Mouse (Mus musculus) forebrain, embryonic 16.5 days (tissue): Measurements from ENCODE around the gene Nppb. TPM values are rescaled to one million over a fixed set of nuclear protein-coding genes. Genes with fewer than 3 reads are reported as not detected.

Experiments used
- ATAC-seq: fragments of 200-750 bp; cut with Nextera tagmentation; 2 replicates; pipeline ENCODE4 v1.8.0; 2017; ENCODE audit warnings: mild to moderate bottlenecking, moderate library complexity
- H3K27ac ChIP-seq: fragments of 300-500 bp; sonication (generic); 2 replicates; pipeline ENCODE4 v1.5.1; 2014; ENCODE audit warnings: low read length, control low read depth
- H3K27me3 ChIP-seq: fragments of 300-500 bp; sonication (generic); replicated peaks from 2 replicates; pipeline ENCODE4 v1.6.1; 2014; ENCODE audit warnings: low read length; ENCODE audit not compliant: control insufficient read depth, insufficient read depth
- H3K36me3 ChIP-seq: fragments of 300-500 bp; sonication (generic); 2 replicates; pipeline ENCODE4 v1.6.1; 2014; ENCODE audit not compliant: control insufficient read depth, insufficient read depth
- H3K4me1 ChIP-seq: fragments of 300-500 bp; sonication (generic); replicated peaks from 2 replicates; pipeline ENCODE4 v1.6.1; 2014; ENCODE audit warnings: low read length; ENCODE audit not compliant: control insufficient read depth, insufficient read depth
- H3K4me2 ChIP-seq: fragments of 300-500 bp; sonication (generic); 2 replicates; pipeline ENCODE4 v1.6.1; 2014; ENCODE audit warnings: mild to moderate bottlenecking, low read length, control low read depth
- H3K4me3 ChIP-seq: fragments of 300-500 bp; sonication (generic); replicated peaks from 2 replicates; pipeline ENCODE4 v1.5.1; 2014; ENCODE audit warnings: mild to moderate bottlenecking, low read length, control low read depth
- H3K9ac ChIP-seq: fragments of 300-500 bp; sonication (generic); replicated peaks from 2 replicates; pipeline ENCODE4 v1.6.1; 2014; ENCODE audit warnings: low read depth, low read length, control low read depth
- H3K9me3 ChIP-seq: fragments of 300-500 bp; sonication (generic); 2 replicates; pipeline ENCODE4 v1.6.1; 2016; ENCODE audit warnings: low read length; ENCODE audit not compliant: control insufficient read depth
- WGBS: fragments of 180-500 bp; shearing (Covaris S2); extraction: QIAGEN DNeasy Blood & Tissue Kit; methylation state at CpG from one replicate; pipeline ENCODE4 v1.1.7; 2014; 5-methylcytosine and 5-hydroxymethylcytosine counted together
- polyA plus RNA-seq: library from polyadenylated mRNA; unstranded; fragments of >200 nt; fragmentation: Nextera tagmentation; extraction: Ambion mirVana; gene quantifications from 2 replicates; pipeline ENCODE4 v1.2.1, GENCODE M21; 2015

Nppb gene
- polyA plus RNA-seq, 1 experiment from 2014 or later, result not detected

- Histone ChIP-seq H3K27me3 (no peaks in the 10 kb centered on the region), H3K4me3 (no peak overlapping the region), H3K36me3 (peaks cover 71% of the 10 kb centered on the region), H3K9me3 (no peaks in the 10 kb centered on the region), H3K4me2 (no peak overlapping the region), H3K27ac (no peak overlapping the region), H3K9ac (no peak overlapping the region), H3K4me1 (peaks cover 3% of the 10 kb centered on the region)
- ATAC-seq, result peak; percentile 43; the same call in 1 of the 2 replicates
- 40% methylated on average over 2 of the region's 2 CpGs for whole genome bisulfite sequencing
Observed at GRCm38 (mm10) chr4:148018410-148018809, 32.8 kb downstream of the Nppb start.

- peaks cover under 1% of the 10 kb centered on the region; the same call in 1 of the 2 replicates for H3K4me1 ChIP-seq
- WGBS, result 93% methylated on average over 3 of the region's 3 CpGs
- H3K27me3 ChIP-seq, result no peaks in the 10 kb centered on the region
- ATAC-seq, result no peak
- no peaks in the 10 kb centered on the region for H3K9me3 ChIP-seq
- H3K36me3 ChIP-seq, result peaks cover 48% of the 10 kb centered on the region
- H3K9ac ChIP-seq, result no peak overlapping the region
- H3K4me2 ChIP-seq, result no peak overlapping the region
- no peak overlapping the region for H3K27ac ChIP-seq
- H3K4me3 ChIP-seq, result no peak overlapping the region
Observed at GRCm38 (mm10) chr4:148024003-148024402, 38.4 kb downstream of the Nppb start.

GRCm38 (mm10) chr4:148029297-148029696 is 43.7 kb downstream of the Nppb start:
- Histone ChIP-seq H3K4me2 (no peak overlapping the region), H3K27me3 (no peaks in the 10 kb centered on the region), H3K27ac (no peak overlapping the region), H3K9me3 (no peaks in the 10 kb centered on the region), H3K36me3 (peaks cover 21% of the 10 kb centered on the region), H3K9ac (no peak overlapping the region), H3K4me3 (no peak overlapping the region), H3K4me1 (no peaks in the 10 kb centered on the region)
- 96% methylated on average over 7 of the region's 7 CpGs for WGBS
- no peak for ATAC-seq

GRCm38 (mm10) chr4:148030506-148030905 is 44.9 kb downstream of the Nppb start:
- H3K27me3 ChIP-seq, result no peaks in the 10 kb centered on the region
- WGBS, result 88% methylated on average over 5 of the region's 5 CpGs
- ATAC-seq, result no peak
- peaks cover 13% of the 10 kb centered on the region; the same call in 1 of the 2 replicates for H3K36me3 ChIP-seq
- H3K27ac ChIP-seq, result no peak overlapping the region
- no peaks in the 10 kb centered on the region for H3K9me3 ChIP-seq
- H3K9ac ChIP-seq, result no peak overlapping the region
- no peak overlapping the region for H3K4me3 ChIP-seq
- H3K4me1 ChIP-seq, result no peaks in the 10 kb centered on the region
- H3K4me2 ChIP-seq, result no peak overlapping the region

GRCm38 (mm10) chr4:148033858-148034410 is 48.3 kb downstream of the Nppb start:
- Histone ChIP-seq H3K27ac (no peak overlapping the region), H3K4me3 (no peak overlapping the region), H3K36me3 (peaks cover 6% of the 10 kb centered on the region; the same call in 1 of the 2 replicates), H3K4me1 (peaks cover 7% of the 10 kb centered on the region), H3K9me3 (no peaks in the 10 kb centered on the region), H3K4me2 (no peak overlapping the region), H3K27me3 (no peaks in the 10 kb centered on the region), H3K9ac (no peak overlapping the region)
- ATAC-seq, result no peak
- WGBS, result 72% methylated on average over 7 of the region's 7 CpGs

- H3K4me3 ChIP-seq, result no peak overlapping the region
- H3K4me1 ChIP-seq, result peaks cover 18% of the 10 kb centered on the region
- WGBS, result 91% methylated on average over 3 of the region's 3 CpGs
- no peaks in the 10 kb centered on the region for H3K36me3 ChIP-seq
- no peak overlapping the region for H3K4me2 ChIP-seq
- H3K27me3 ChIP-seq, result no peaks in the 10 kb centered on the region
- H3K27ac ChIP-seq, result no peak overlapping the region
- no peak for ATAC-seq
- H3K9ac ChIP-seq, result no peak overlapping the region
- H3K9me3 ChIP-seq, result no peaks in the 10 kb centered on the region
Observed at GRCm38 (mm10) chr4:148035440-148035839, 49.9 kb downstream of the Nppb start.

Other genes starting within 250 kb of the Nppb start
- 6.0 and 6.4 TPM in 2 replicates for gene Zfp984, start 176.0 kb upstream of the Nppb start, polyA plus RNA-seq
- 8.8 and 10.1 TPM in 2 replicates for gene Zfp933, start 137.4 kb upstream of the Nppb start, polyA plus RNA-seq
- 52.6 and 63.1 TPM in 2 replicates for gene Miip, start 117.0 kb upstream of the Nppb start, polyA plus RNA-seq
- 12.9 and 14.3 TPM in 2 replicates for gene Fv1, start 116.8 kb upstream of the Nppb start, polyA plus RNA-seq
- 82.4 and 90.7 TPM in 2 replicates for gene Mfn2, start 81.1 kb upstream of the Nppb start, polyA plus RNA-seq
- 16.3 and 18.1 TPM in 2 replicates for gene Plod1, start 49.0 kb upstream of the Nppb start, polyA plus RNA-seq
- 10.0 and 11.2 TPM in 2 replicates for gene 2510039O18Rik, start 44.9 kb upstream of the Nppb start, polyA plus RNA-seq
- 0.83 TPM in 1 of 2 replicates, not detected in the other for gene Nppa, start 14.9 kb downstream of the Nppb start, polyA plus RNA-seq
- 34.3 and 40.6 TPM in 2 replicates for gene Clcn6, start 53.0 kb downstream of the Nppb start, polyA plus RNA-seq
- 17.3 and 22.0 TPM in 2 replicates for gene Mthfr, start 53.3 kb downstream of the Nppb start, polyA plus RNA-seq
- 4.7 and 5.5 TPM in 2 replicates for gene Agtrap, start 102.2 kb downstream of the Nppb start, polyA plus RNA-seq
- gene Mad2l2, start 144.6 kb downstream of the Nppb start, polyA plus RNA-seq, result 127 TPM in 2 replicates
- 22.7 and 23.5 TPM in 2 replicates for gene Draxin, start 144.9 kb downstream of the Nppb start, polyA plus RNA-seq
- gene Fbxo6, start 166.4 kb downstream of the Nppb start, polyA plus RNA-seq, result 14.4 and 17.7 TPM in 2 replicates
- 60.3 and 67.1 TPM in 2 replicates for gene Fbxo44, start 174.7 kb downstream of the Nppb start, polyA plus RNA-seq
- gene Fbxo2, start 174.8 kb downstream of the Nppb start, polyA plus RNA-seq, result 4.3 and 4.7 TPM in 2 replicates